Mouse (Mus musculus): ENCODE measurements around the gene Tnfrsf25. TPM values are rescaled to one million over a fixed set of nuclear protein-coding genes. Genes with fewer than 3 reads are reported as not detected.

The Tnfrsf25 gene
- total RNA-seq, 2 experiments from 2014 or later = 13.5 to 18.0 TPM

- intact Hi-C loops (cut with DNase I) = no loop called here
- DNase-seq (ENCODE audit: low spot score in 2 of 2) = no peak
Observed at GRCm38 (mm10) chr4:152117538-152117937, 1.8 kb downstream of the Tnfrsf25 start.

- DNase-seq (ENCODE audit: low spot score in 2 of 2) = peak; percentile 45 to 72
- intact Hi-C loops (cut with DNase I) = no loop called here
Observed at GRCm38 (mm10) chr4:152119396-152120292, 3.9 kb downstream of the Tnfrsf25 start.

- DNase-seq (ENCODE audit: low spot score in 2 of 2) = peak in 1 of 2 experiments; percentile 74
- intact Hi-C loops (cut with DNase I) = no loop called here
Observed at GRCm38 (mm10) chr4:152120311-152121182, 4.8 kb downstream of the Tnfrsf25 start.

GRCm38 (mm10) chr4:152121183-152121505 is 5.4 kb downstream of the Tnfrsf25 start:
- intact Hi-C loops (cut with DNase I) = no loop called here
- no peak for DNase-seq (ENCODE audit: low spot score in 2 of 2)

- no peak for DNase-seq (ENCODE audit: low spot score in 2 of 2)
- intact Hi-C loops (cut with DNase I) = no loop called here
Observed at GRCm38 (mm10) chr4:152124361-152124961, 8.7 kb downstream of the Tnfrsf25 start.

- intact Hi-C loops (cut with DNase I) = no loop called here
- no peak for DNase-seq (ENCODE audit: low spot score in 2 of 2)
Observed at GRCm38 (mm10) chr4:152125161-152126025, 9.7 kb downstream of the Tnfrsf25 start.

- DNase-seq (ENCODE audit: low spot score in 2 of 2) = no peak
- intact Hi-C loops (cut with DNase I) = no loop called here
Observed at GRCm38 (mm10) chr4:152126026-152126920, 10.5 kb downstream of the Tnfrsf25 start.

GRCm38 (mm10) chr4:152127884-152128283 is 12.2 kb downstream of the Tnfrsf25 start:
- DNase-seq (ENCODE audit: low spot score in 2 of 2) = no peak
- intact Hi-C loops (cut with DNase I) = no loop called here

GRCm38 (mm10) chr4:152128784-152129183 is 13.1 kb downstream of the Tnfrsf25 start:
- intact Hi-C loops (cut with DNase I) = no loop called here
- no peak for DNase-seq (ENCODE audit: low spot score in 2 of 2)

- intact Hi-C loops (cut with DNase I) = no loop called here
Observed at GRCm38 (mm10) chr4:152129395-152129930, 13.7 kb downstream of the Tnfrsf25 start.

GRCm38 (mm10) chr4:152130771-152131653 is 15.3 kb downstream of the Tnfrsf25 start:
- peak in 1 of 2 experiments; percentile 38 for DNase-seq (ENCODE audit: low spot score in 2 of 2)
- intact Hi-C loops (cut with DNase I) = no loop called here

More at GRCm38 (mm10) chr4:152129395-152129930, 13.7 kb downstream of the Tnfrsf25 start:
- DNase-seq (ENCODE audit: low spot score in 2 of 2) = no peak

- DNase-seq (ENCODE audit: low spot score in 2 of 2) = no peak
- intact Hi-C loops (cut with DNase I) = no loop called here
Observed at GRCm38 (mm10) chr4:152131809-152132771, 16.4 kb downstream of the Tnfrsf25 start.

GRCm38 (mm10) chr4:152132772-152133169 is 17.0 kb downstream of the Tnfrsf25 start:
- no peak for DNase-seq (ENCODE audit: low spot score in 2 of 2)
- intact Hi-C loops (cut with DNase I) = no loop called here

- DNase-seq (ENCODE audit: low spot score in 2 of 2) = no peak
- intact Hi-C loops (cut with DNase I) = no loop called here
Observed at GRCm38 (mm10) chr4:152133213-152133612, 17.5 kb downstream of the Tnfrsf25 start.

- intact Hi-C loops (cut with DNase I) = no loop called here
Observed at GRCm38 (mm10) chr4:152134507-152134906, 18.8 kb downstream of the Tnfrsf25 start.

GRCm38 (mm10) chr4:152135363-152135762 is 19.6 kb downstream of the Tnfrsf25 start:
- intact Hi-C loops (cut with DNase I) = no loop called here

More at GRCm38 (mm10) chr4:152134507-152134906, 18.8 kb downstream of the Tnfrsf25 start:
- peak in 1 of 2 experiments; percentile 55 for DNase-seq (ENCODE audit: low spot score in 2 of 2)

More at GRCm38 (mm10) chr4:152135363-152135762, 19.6 kb downstream of the Tnfrsf25 start:
- DNase-seq (ENCODE audit: low spot score in 2 of 2) = no peak

Measured in left cerebral cortex, postnatal 25 days (tissue).